Mouse (Mus musculus) liver, postnatal 0 days (tissue): ENCODE results near the gene Sgce.

Source experiments
- CTCF ChIP-seq: sonication (generic); IDR thresholded peaks from 2 replicates; pipeline ENCODE4 v1.5.1; 2016; ENCODE audit warnings: antibody characterized with exemption, low read depth
- EP300 ChIP-seq: IDR thresholded peaks from 2 replicates; pipeline ENCODE4 v1.6.1; 2016; ENCODE audit warnings: antibody characterized with exemption, low read depth, mild to moderate bottlenecking

GRCm38 (mm10) chr6:4693544-4693943, 53.5 kb downstream of the Sgce start:
- TF ChIP-seq EP300: no peak
- no peak for TF ChIP-seq CTCF
